Mouse (Mus musculus) midbrain, embryonic 13.5 days (tissue): Measurements from ENCODE around the gene Ceacam15. TPM values are rescaled to one million over a fixed set of nuclear protein-coding genes. Genes with fewer than 3 reads are reported as not detected.
"Not testable (repeated sequence)": the region's sequence is repeated elsewhere in the genome, so short reads cannot be mapped to it uniquely, and the experiment has no call there.

Experiments used
- ATAC-seq: fragments of 200-750 bp; cut with Nextera tagmentation; 2 replicates; pipeline ENCODE4 v1.8.0; 2017; ENCODE audit warnings: mild to moderate bottlenecking, moderate TSS enrichment, moderate library complexity
- H3K27ac ChIP-seq: fragments of 300-500 bp; sonication (generic); 2 replicates; pipeline ENCODE4 v1.5.1; 2015; ENCODE audit warnings: inconsistent platforms, mild to moderate bottlenecking, moderate library complexity
- H3K27me3 ChIP-seq: fragments of 300-500 bp; sonication (generic); 2 replicates; pipeline ENCODE4 v1.6.1; 2015; ENCODE audit warnings: mild to moderate bottlenecking, inconsistent platforms
- H3K36me3 ChIP-seq: fragments of 300-500 bp; sonication (generic); 2 replicates; pipeline ENCODE4 v1.6.1; 2015; ENCODE audit warnings: mild to moderate bottlenecking, inconsistent platforms
- H3K4me1 ChIP-seq: fragments of 300-500 bp; sonication (generic); replicated peaks from 2 replicates; pipeline ENCODE4 v1.6.1; 2015; ENCODE audit warnings: inconsistent platforms
- H3K4me2 ChIP-seq: fragments of 300-500 bp; sonication (generic); replicated peaks from 2 replicates; pipeline ENCODE4 v1.6.1; 2015; ENCODE audit warnings: moderate library complexity, mild to moderate bottlenecking, inconsistent platforms
- H3K4me3 ChIP-seq: fragments of 300-500 bp; sonication (generic); replicated peaks from 2 replicates; pipeline ENCODE4 v1.5.1; 2015; ENCODE audit warnings: mild to moderate bottlenecking, inconsistent platforms
- H3K9ac ChIP-seq: fragments of 300-500 bp; sonication (generic); replicated peaks from 2 replicates; pipeline ENCODE4 v1.6.1; 2015; ENCODE audit warnings: mild to moderate bottlenecking, inconsistent platforms
- H3K9me3 ChIP-seq: fragments of 300-500 bp; sonication (generic); 2 replicates; pipeline ENCODE4 v1.6.1; 2016; ENCODE audit warnings: mild to moderate bottlenecking, inconsistent platforms
- WGBS: fragments of 180-500 bp; shearing (Covaris S2); methylation state at CpG from one replicate; pipeline ENCODE4 v1.1.7; 2015; 5-methylcytosine and 5-hydroxymethylcytosine counted together
- polyA plus RNA-seq: library from polyadenylated mRNA; unstranded; fragments of >200 nt; fragmentation: Nextera tagmentation; extraction: Ambion mirVana; gene quantifications from 2 replicates; pipeline ENCODE4 v1.2.1, GENCODE M21; 2015

Gene Ceacam15
- polyA plus RNA-seq, 1 experiment from 2014 or later, result not detected

DNA sequence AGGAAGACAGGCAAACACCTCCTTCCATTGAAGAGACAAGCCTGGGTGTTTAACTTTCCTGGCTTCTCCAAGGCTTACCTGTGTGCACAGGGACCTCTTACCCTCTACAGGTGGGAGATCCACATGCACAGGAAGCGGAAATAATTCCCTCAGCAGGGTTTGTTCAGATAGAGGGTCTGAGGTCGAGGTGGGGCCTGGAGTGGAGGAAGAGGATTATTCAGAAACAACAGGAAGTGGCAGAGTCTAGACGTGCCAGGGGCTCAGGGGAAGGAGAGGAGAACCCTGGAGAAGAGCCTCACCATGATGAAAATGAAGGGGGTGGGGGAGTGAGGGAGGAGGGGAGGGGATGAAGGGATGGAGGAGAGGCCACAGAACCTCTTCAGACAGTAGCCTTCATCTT is 4.7 kb upstream of the Ceacam15 start:
- H3K4me2 ChIP-seq, H3K9ac ChIP-seq, H3K4me3 ChIP-seq, H3K27ac ChIP-seq, H3K36me3 ChIP-seq, H3K9me3 ChIP-seq, ATAC-seq, H3K4me1 ChIP-seq, H3K27me3 ChIP-seq: not testable (repeated sequence)
- 53% methylated on average over 3 of the region's 3 CpGs for WGBS

DNA sequence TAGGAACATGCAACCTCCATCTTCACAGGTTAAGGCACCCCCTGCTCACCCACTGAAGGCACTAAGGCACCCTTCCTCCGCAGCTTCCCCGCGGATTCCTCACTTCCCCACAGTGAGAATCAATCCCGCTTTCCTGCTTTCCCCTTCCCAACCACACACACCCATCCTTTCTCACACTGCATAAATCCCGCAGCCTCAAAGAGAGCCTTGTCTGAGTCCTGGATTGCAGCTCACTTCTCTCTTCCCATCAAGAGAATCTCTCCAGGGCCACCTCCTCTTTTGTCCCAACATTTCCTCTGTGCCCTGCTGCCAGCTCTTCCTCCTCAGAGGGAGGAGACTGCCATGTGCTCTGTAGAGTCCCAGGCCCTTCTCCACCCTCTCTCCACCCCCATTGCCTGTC is 806 bp downstream of the Ceacam15 start:
- WGBS, result 43% methylated on average over 5 of the region's 5 CpGs
- not testable (repeated sequence) for H3K9ac ChIP-seq, H3K27ac ChIP-seq, H3K36me3 ChIP-seq, H3K27me3 ChIP-seq, H3K9me3 ChIP-seq, ATAC-seq, H3K4me3 ChIP-seq, H3K4me2 ChIP-seq, H3K4me1 ChIP-seq

DNA sequence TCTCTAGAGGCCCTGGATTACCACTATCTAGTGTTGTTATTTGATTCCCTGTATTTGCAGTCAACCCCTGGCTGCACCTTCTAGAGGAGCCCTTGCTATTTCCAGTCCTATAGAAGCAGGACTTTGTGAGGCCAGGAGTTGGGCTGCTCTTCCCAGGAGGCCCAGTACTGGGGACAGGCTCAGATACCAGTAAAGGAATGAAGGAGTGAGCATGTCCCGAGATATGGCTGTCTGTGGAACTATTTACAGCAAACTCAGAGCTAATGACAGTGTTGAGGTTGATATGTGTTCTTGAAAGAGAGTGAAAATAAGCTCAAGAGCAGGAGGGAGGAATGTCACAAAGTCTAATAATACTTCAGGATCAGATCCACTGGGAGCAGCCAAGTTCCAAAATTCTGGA is 1.7 kb downstream of the Ceacam15 start:
- H3K4me1 ChIP-seq, result no peaks in the 10 kb centered on the region
- no peaks in the 10 kb centered on the region for H3K9me3 ChIP-seq

DNA sequence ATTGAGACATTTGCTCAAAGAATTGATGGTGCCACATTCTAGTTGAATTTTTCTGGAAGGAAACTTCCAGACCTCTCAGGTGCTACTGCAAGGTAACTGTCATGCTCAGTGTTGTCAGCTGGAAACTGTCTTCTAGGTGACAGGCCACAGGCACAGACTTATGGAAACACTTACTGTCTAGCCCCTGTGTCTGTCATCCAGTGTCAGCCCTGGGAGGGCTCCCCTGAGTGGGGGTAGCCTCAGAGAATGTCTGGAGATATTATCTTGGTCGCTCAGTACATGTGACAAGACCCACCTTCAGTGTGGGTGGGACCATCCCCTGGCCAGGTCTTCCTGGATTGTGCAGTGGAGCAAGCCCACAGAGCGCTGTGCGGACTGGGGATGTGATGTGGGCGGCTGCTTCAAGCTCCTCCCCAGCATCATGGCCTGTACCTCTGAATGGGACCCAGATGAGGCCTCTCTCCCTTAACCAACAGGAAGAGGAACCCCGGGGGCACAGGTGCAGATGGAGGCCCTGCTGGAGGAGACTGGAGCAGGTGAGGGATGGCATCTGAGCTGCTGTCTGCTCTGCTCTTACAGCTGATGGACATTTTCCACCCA is 7.1 kb downstream of the Ceacam15 start:
- not testable (repeated sequence) for H3K4me3 ChIP-seq, ATAC-seq, H3K4me2 ChIP-seq, H3K9me3 ChIP-seq, H3K4me1 ChIP-seq, H3K36me3 ChIP-seq, H3K27me3 ChIP-seq, H3K27ac ChIP-seq, H3K9ac ChIP-seq
- WGBS, result 82% methylated on average over 4 of the region's 5 CpGs

More for the DNA sequence above, 1.7 kb downstream of the Ceacam15 start:
- Histone ChIP-seq H3K27me3 (no peaks in the 10 kb centered on the region), H3K9ac (no peak overlapping the region), H3K36me3 (no peaks in the 10 kb centered on the region), H3K27ac (no peak overlapping the region), H3K4me3 (no peak overlapping the region), H3K4me2 (no peak overlapping the region)
- WGBS, result 88% methylated on average over 1 of the region's 1 CpGs
- no peak for ATAC-seq

DNA sequence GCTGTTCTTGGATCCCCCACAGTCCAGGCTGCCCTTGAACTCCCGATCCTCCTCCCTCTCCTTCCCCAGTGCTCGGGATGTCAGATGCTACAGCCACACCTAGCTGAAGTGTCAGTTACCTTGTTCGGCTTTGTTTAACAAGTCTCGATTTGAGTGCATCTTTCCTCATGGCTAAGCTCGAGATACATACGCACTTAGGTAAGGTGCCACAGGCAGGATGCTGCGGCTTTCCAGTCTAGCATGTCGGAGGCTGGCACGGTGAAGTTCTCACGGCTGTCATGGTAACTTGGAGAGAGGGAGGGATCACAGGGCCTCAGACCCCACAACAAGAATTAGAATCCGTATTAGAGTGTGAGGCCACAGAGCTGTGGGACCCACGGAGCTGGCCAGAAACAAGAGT is 31.2 kb downstream of the Ceacam15 start:
- H3K27ac ChIP-seq, result no peak overlapping the region
- 0 out of 2 replicates have a peak, but pooled peaks cover 2% of the 10 kb centered on the region for H3K4me1 ChIP-seq
- no peaks in the 10 kb centered on the region for H3K36me3 ChIP-seq
- H3K4me3 ChIP-seq, result no peak overlapping the region
- ATAC-seq, result no peak
- H3K9ac ChIP-seq, result no peak overlapping the region
- H3K4me2 ChIP-seq, result no peak overlapping the region
- 67% methylated on average over 12 of the region's 12 CpGs for WGBS
- no peaks in the 10 kb centered on the region for H3K9me3 ChIP-seq
- no peaks in the 10 kb centered on the region for H3K27me3 ChIP-seq

DNA sequence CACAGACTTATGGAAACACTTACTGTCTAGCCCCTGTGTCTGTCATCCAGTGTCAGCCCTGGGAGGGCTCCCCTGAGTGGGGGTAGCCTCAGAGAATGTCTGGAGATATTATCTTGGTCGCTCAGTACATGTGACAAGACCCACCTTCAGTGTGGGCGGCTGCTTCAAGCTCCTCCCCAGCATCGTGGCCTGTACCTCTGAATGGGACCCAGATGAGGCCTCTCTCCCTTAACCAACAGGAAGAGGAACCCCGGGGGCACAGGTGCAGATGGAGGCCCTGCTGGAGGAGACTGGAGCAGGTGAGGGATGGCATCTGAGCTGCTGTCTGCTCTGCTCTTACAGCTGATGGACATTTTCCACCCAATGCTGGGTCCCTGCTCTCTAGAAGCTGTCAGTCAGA is 32.4 kb downstream of the Ceacam15 start:
- not testable (repeated sequence) for H3K27me3 ChIP-seq, H3K4me3 ChIP-seq, H3K9ac ChIP-seq, H3K4me1 ChIP-seq, H3K4me2 ChIP-seq, H3K9me3 ChIP-seq, H3K27ac ChIP-seq, ATAC-seq, H3K36me3 ChIP-seq
- 68% methylated on average over 3 of the region's 4 CpGs for WGBS

DNA sequence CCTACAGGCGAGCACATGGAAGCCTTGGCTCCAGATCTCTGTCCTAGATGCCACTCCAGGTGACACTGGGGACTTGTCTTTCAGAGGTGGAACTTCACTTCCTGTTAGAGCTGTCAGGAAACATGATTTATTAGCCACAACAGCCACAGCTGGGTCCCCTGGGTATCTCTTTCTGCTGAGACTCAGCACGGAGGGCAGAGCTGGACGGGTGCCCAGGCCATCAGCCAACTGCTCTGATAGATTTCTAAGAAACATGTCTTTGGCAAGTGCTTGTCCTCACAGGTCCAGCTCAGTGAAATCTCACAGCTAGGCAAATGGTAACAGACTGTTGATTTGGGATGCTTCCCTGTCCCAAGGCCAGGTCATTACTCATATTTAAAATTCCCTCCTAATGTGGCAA is 36.5 kb downstream of the Ceacam15 start:
- WGBS, result 80% methylated on average over 3 of the region's 3 CpGs
- no peaks in the 10 kb centered on the region for H3K27me3 ChIP-seq
- H3K4me1 ChIP-seq, result no peaks in the 10 kb centered on the region
- no peak overlapping the region for H3K9ac ChIP-seq
- no peak for ATAC-seq
- no peaks in the 10 kb centered on the region for H3K36me3 ChIP-seq
- H3K4me2 ChIP-seq, result no peak overlapping the region
- H3K4me3 ChIP-seq, result no peak overlapping the region
- no peak overlapping the region for H3K27ac ChIP-seq
- H3K9me3 ChIP-seq, result no peaks in the 10 kb centered on the region

DNA sequence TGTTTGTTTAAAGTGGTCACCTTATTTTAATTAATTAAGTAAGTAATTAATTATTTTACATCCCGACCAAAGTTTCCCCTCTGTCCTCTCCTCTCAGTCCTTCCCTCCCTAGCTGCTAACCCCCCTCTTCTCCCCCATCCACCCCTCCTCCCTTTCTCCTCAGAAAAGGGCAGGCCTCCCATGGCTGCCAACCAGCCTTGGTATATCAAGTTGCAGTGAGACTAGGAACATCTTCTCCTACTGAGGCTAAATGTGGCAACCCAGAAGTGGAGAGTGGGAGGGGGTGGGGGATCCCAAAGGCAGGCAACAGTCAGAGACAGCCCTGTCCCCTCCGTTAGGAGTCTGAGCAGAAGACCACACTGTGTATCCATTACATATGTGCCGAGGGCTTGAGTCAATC is 40.4 kb downstream of the Ceacam15 start:
- Histone ChIP-seq H3K36me3 (no peaks in the 10 kb centered on the region), H3K9me3 (no peaks in the 10 kb centered on the region), H3K4me2 (no peak overlapping the region), H3K27ac (no peak overlapping the region), H3K27me3 (no peaks in the 10 kb centered on the region), H3K4me1 (no peaks in the 10 kb centered on the region), H3K9ac (no peak overlapping the region), H3K4me3 (no peak overlapping the region)
- 66% methylated on average over 3 of the region's 3 CpGs for WGBS
- ATAC-seq, result no peak

DNA sequence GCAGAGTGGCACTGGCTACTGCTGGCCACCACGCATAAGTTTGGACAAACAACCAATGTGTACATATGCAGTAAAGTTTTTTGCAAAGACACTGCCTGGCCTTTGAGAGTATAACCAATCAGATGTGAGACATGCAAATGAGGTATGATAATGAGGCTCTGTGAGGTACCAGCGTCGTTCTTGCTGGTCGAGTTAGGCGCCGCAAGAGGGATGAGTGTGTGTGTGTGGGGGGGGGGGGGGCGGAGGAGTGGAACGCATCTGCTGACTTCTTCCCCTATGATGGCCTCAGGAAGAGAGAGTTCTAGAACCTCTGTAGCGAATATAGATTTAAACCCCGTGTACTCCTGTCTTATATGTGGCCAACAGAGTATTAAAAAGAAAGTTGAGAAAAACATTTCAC is 41.6 kb downstream of the Ceacam15 start:
- not testable (repeated sequence) for H3K36me3 ChIP-seq, H3K4me3 ChIP-seq, H3K4me1 ChIP-seq, H3K4me2 ChIP-seq, H3K27me3 ChIP-seq, H3K9ac ChIP-seq, H3K27ac ChIP-seq, H3K9me3 ChIP-seq
- peak; percentile 46; the same call in 1 of the 2 replicates for ATAC-seq
- WGBS, result 10% methylated on average over 10 of the region's 10 CpGs

DNA sequence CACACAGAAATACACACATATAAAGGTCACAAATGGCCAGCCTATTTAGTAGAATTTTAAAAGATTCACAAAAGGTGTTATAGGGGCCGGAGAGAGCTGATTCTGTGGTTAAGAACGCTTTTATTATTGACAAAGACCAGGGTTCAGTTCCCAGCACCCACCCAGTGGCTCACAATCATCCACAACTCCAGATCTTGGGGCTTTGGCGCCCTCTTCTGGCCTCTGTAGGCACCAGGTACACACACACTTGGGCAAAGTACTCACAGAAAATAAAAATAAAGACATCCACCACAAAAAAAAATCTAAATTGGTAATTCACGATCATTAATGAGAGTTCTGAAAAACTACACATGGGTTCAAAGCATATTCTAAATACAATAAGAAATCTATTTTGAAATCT is 43.6 kb downstream of the Ceacam15 start:
- H3K4me3 ChIP-seq, result no peak overlapping the region

DNA sequence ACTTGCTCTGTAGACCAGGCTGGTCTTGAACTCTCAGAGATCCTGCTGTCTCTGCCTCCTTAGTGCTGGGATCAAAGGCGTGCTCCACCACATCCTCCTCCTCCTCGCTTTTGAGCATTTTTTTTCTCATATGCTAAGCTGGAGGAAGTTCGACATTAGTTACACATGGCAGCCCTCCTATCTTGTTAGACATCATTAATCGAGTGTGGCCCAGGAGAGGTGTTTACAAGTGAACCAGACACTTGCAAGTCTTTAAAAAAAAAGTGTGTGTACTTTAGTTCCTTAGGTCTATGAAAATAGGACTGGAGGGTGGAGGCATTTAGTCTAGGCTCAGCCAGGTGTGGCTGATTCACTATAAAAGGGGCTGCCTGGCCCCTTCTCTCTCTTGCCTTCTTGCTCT is 44.5 kb downstream of the Ceacam15 start:
- WGBS, result 87% methylated on average over 4 of the region's 4 CpGs
- H3K36me3 ChIP-seq, result no peaks in the 10 kb centered on the region

More for the DNA sequence above, 43.6 kb downstream of the Ceacam15 start:
- Histone ChIP-seq H3K36me3 (no peaks in the 10 kb centered on the region), H3K4me2 (no peak overlapping the region), H3K27me3 (no peaks in the 10 kb centered on the region), H3K9me3 (no peaks in the 10 kb centered on the region), H3K4me1 (no peaks in the 10 kb centered on the region), H3K9ac (no peak overlapping the region), H3K27ac (no peak overlapping the region)
- ATAC-seq, result no peak
- 65% methylated on average over 4 of the region's 4 CpGs for WGBS

DNA sequence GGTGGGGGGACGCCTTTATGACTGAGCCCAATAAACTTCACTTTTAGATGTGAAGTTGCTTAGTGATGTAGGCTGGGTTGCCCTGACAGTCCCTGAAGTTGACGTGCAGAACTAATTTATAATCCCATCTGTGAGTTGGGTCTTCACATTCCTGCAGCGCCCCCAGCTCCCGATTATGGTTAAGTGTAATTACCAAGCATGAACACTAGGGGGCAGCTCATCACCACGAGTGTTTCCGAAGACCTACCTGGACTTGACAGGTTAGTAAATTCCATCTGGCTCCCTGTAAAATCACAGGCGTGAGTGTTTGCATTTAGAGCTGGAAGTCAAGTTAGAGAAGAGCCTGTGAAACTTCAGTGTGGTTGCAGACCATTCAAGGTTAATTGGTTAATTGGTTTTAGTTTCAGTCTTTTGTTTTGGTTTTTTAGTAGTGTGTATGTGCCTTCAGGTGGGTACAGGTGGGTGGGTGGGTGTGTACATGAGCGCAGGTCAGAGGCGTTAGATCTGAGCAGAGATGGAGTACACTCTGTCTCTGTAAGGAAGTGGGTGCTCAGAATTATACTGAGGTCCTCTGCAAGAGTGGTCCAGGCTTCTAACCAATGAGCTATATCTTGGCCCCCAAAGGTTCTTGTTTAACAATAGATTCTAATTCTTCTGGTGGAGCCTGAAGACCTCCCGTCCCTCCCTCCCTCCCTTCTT is 45.8 kb downstream of the Ceacam15 start:
- Histone ChIP-seq H3K27ac (no peak overlapping the region), H3K27me3 (no peaks in the 10 kb centered on the region), H3K4me1 (no peaks in the 10 kb centered on the region), H3K36me3 (no peaks in the 10 kb centered on the region), H3K9ac (no peak overlapping the region), H3K4me2 (no peak overlapping the region), H3K4me3 (no peak overlapping the region), H3K9me3 (no peaks in the 10 kb centered on the region)
- peak; percentile 40 for ATAC-seq
- WGBS, result 22% methylated on average over 10 of the region's 10 CpGs

More for the DNA sequence above, 44.5 kb downstream of the Ceacam15 start:
- ATAC-seq, result no peak
- Histone ChIP-seq H3K27me3 (no peaks in the 10 kb centered on the region), H3K4me1 (no peaks in the 10 kb centered on the region), H3K4me3 (no peak overlapping the region), H3K9ac (no peak overlapping the region), H3K27ac (no peak overlapping the region), H3K4me2 (no peak overlapping the region), H3K9me3 (no peaks in the 10 kb centered on the region)
